Mouse (Mus musculus): Measurements from ENCODE around the gene Gss.
"Not testable (repeated sequence)": the region's sequence is repeated elsewhere in the genome, so short reads cannot be mapped to it uniquely, and the experiment has no call there.

Gss gene

GRCm38 (mm10) chr2:155576656-155577055 is 16.0 kb downstream of the Gss start:
- DNase-seq (ENCODE audit: inconsistent age in 2 of 2, low spot score in 1 of 2), result no peak

DNA sequence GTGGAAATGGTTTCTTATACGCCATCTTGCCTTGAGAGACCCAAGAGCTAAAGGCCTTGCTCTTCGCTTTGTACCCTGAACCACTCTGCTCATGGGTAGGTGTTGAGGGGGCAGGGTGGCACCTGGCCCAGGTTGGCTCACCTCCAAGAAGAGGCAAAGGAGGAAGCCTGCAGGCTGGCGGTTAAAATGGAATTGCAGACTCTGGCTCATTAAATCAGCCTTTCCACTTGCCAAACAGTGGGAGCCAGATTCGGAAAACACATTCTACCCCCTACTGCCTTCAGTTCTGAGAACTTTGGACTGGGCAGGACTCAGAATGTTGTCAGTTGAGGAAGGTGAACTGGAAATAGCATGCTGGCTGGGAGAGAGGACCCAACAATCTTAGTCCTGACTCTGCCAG is 17.9 kb downstream of the Gss start:
- no peak for DNase-seq (ENCODE audit: inconsistent age in 2 of 2, low spot score in 1 of 2)

GRCm38 (mm10) chr2:155573996-155574395 is 18.6 kb downstream of the Gss start:
- DNase-seq (ENCODE audit: inconsistent age in 2 of 2, low spot score in 1 of 2), result no peak

DNA sequence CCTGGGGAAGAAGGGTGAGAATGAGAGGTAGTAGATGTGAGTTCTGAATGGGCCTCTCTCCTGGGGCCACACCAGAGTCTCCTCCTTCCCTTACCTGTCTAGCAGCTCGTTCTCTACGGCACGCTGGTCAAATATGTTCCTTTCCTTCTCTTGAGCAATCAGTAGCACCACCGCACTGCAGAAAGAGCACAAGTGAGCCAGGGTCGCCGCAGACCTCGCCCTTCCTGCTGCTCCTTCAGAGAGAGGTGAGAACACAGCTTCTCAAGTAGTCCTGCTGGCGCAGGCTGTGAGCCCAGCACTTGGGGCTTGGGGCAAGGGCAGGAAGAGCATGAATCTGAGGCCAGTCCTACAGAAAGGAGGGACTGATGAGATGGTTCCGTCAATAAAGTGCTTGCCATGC is 19.6 kb downstream of the Gss start:
- DNase-seq (ENCODE audit: inconsistent age in 2 of 2, low spot score in 1 of 2), result no peak

DNA sequence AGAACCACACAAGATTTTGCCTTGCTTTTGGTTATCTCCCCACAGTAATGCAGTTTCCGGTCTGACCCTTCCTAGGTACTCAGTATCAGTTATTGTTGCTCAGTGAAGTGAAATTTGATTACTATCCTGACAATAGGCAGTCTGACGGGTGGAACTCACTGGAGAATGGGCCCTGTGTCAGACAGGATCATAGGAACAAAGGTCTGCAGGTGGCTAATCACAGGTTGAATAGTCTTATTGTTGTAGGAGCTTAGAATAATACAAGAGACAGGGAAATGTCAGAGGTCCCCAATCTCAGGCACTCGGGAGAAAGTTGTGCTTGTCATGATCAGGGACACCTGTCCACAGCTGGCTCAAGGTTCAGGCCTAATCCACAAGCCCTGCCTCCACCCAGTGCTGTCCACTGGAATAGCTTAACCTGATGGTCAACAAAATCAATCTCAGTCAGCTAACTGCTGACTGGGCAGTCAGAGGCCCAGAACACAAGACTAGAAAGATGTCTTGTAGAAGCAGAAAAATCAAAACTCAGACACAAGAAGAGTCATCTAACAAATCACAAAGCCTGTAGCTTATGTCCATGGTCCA is 23.3 kb downstream of the Gss start:
- DNase-seq (ENCODE audit: inconsistent age in 2 of 2, low spot score in 1 of 2), result no peak

- DNase-seq (ENCODE audit: inconsistent age in 2 of 2, low spot score in 1 of 2), result no peak
Measured at GRCm38 (mm10) chr2:155567751-155568150, 24.9 kb downstream of the Gss start.

- DNase-seq (ENCODE audit: inconsistent age in 2 of 2, low spot score in 1 of 2), result no peak
Measured at GRCm38 (mm10) chr2:155562934-155563333, 29.7 kb downstream of the Gss start.

GRCm38 (mm10) chr2:155562209-155562608 is 30.4 kb downstream of the Gss start:
- DNase-seq (ENCODE audit: inconsistent age in 2 of 2, low spot score in 1 of 2), result no peak

DNA sequence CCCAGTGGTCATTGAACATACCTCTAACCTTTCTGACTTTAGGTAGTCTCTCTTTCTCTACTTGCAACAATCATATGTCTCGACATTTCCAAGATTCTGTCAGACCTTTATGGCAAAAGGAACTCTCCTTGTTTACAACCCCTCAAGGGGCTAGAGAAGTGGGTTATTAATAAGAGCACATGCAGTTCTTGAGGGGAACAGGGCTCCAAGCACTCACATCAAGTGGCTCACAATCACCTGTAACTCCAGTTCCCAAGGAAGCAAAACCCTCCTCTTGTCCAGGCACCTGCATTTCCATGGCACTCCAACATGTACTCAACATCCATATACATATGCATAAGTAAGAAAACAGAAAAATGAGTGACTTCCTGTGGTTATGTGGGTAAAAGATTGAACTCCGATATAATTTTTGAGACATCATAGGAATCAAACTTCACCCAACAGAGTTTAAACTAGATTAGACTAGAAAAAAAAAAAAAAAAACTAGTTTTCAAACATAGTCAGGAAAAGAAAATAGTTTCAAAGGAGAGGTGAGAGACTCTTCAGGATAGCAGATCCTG is 38.1 kb downstream of the Gss start:
- no peak for DNase-seq (ENCODE audit: inconsistent age in 2 of 2, low spot score in 1 of 2)

DNA sequence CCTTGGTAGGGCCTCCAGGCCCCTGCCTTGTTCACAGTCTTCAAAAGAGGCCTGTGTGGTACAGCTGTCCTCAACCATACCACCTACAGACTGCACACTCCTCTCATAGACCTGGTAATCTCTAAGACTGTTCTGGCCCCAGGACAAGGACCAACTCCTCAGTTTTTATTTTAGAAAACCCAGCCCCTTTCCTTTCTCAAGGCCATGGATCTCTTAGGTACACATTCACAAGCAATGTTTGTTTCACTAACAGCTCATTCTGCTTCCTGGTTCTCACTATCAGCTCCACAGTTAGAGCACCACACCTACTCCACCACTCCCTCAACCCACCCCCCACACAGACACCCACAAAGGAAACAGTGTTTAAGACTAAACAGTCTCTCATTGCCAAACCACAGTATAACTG is 39.7 kb downstream of the Gss start:
- no peak for DNase-seq (ENCODE audit: inconsistent age in 2 of 2, low spot score in 1 of 2)

DNA sequence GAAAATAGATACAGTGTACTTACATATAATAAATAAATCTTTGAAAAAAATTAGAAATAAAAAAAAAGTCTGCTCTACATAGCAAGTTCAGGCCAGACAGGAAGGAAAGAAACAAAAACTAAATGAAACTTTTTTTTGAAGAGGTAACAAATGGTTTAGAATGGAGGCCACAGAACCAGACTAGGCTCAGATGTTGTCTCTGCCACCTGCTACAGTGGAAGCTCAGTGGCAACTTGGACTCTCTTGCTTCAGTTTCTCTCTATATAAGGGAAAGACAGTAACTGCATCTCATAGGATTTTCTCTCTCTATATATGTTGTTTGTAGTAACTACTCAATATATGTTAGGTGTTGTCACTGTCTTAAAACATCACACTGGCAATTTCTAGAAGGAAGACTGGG is 40.3 kb downstream of the Gss start:
- no peak for DNase-seq (ENCODE audit: inconsistent age in 2 of 2, low spot score in 1 of 2)

GRCm38 (mm10) chr2:155546955-155547354 is 45.7 kb downstream of the Gss start:
- no peak for DNase-seq (ENCODE audit: inconsistent age in 2 of 2, low spot score in 1 of 2)

DNA sequence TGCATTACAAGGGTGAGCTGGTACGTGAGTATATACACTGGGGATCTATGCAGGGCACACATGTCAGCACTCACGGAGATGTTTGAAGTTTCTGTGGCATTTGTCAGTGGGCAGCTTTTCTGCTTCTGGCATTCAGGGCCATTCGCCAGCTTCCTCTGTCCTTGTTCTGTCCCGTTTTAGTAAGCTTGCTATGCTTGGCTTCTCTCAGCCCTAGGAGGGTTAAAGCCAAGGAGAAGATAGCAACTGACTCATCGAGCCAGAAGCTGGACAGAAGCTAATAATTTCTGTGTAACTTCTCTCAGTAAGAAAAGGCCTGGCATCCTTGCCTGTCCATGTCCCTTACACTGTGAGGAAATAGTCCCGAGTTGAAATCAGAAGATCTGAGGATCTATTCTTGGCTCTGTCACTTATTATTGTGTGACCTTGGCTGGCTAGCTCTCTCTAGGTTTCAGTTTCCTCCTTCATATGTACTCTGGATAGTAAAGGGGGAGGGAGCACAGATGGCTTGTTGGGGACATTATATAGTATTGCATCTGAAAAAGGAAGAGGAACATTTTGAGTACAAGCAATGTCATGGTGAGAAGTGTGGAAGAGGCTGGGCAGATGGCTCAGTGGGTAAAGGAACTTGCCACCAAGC is 51.7 kb downstream of the Gss start:
- DNase-seq (ENCODE audit: inconsistent age in 2 of 2, low spot score in 1 of 2), result peak; percentile 84 to 92

- no peak for DNase-seq (ENCODE audit: inconsistent age in 2 of 2, low spot score in 1 of 2)
Measured at GRCm38 (mm10) chr2:155539696-155540095, 52.9 kb downstream of the Gss start.

GRCm38 (mm10) chr2:155538463-155539057 is 54.0 kb downstream of the Gss start:
- not testable (repeated sequence) for DNase-seq (ENCODE audit: inconsistent age in 2 of 2, low spot score in 1 of 2)

DNA sequence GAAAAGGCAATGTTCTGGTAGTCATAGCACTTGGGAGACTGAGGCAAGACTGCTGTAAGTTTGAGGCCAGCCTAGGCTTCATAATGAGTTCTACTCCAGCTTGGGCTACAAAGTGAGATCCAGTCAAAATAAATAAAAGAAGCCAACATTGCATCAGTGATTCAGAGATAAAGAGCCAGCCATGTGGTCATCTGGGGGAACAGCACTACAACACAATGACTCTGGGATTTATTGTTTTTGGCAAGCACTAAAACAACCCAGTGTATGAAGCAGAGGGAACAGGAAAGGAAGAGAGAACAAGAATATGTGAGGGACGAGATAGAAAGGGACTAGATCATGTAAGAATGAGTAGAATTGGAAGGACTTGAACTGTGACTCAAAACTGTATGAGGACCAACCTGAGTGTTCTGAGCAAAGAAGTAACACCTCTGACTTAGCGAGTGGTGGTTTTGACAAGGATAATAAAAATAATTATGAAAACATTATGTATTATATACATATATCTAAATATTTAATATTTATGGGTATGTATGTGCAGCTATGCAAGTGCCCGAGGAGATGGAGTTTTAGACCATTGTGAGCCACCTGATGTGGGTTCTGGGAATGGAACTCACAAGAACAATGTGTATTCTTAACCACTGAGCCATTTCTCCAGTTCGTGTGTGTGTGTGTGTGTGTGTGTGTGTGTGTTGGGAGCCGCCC is 54.7 kb downstream of the Gss start:
- peak in 1 of 2 experiments; percentile 74 for DNase-seq (ENCODE audit: inconsistent age in 2 of 2, low spot score in 1 of 2)

GRCm38 (mm10) chr2:155536292-155536691 is 56.3 kb downstream of the Gss start:
- DNase-seq (ENCODE audit: inconsistent age in 2 of 2, low spot score in 1 of 2), result no peak

DNA sequence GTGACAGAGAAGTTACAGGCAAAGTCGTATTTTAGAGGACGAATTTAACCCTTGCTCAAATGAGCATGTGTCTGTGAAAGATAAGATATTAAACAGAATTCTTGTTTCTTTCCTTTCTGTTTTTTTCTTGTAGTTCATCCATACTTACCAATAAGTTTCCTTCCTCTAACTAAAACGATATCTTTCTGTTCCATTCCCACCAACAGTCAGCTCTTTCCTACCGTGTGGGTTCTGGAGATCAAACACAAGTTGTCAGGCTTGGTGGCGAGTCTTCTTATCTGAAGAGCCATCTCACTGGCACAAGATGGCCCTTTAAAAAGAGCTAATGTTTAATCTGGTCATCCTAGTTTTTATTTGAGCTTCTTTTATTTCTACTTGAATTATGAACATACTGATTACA is 65.2 kb downstream of the Gss start:
- DNase-seq (ENCODE audit: inconsistent age in 2 of 2, low spot score in 1 of 2), result no peak

DNA sequence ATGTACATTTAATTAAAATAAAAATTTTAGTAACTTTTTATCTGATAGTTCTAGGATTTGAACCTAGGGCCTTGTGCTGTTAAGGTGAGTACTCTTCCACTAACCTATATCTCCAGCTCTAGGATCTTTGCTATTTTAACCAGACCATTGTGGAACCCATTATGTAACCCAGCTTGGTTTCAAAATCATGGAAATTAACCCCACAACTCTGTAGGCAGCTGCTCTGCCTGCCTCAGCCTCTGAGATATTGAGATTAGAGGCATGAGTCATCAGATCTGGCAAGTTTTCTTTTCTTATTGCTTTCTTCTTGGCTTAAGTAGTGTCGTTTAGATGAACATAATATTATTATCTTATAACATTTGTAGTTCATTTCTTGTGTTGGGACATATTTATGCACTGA is 68.2 kb downstream of the Gss start:
- DNase-seq (ENCODE audit: inconsistent age in 2 of 2, low spot score in 1 of 2), result peak in 1 of 2 experiments; percentile 47

DNA sequence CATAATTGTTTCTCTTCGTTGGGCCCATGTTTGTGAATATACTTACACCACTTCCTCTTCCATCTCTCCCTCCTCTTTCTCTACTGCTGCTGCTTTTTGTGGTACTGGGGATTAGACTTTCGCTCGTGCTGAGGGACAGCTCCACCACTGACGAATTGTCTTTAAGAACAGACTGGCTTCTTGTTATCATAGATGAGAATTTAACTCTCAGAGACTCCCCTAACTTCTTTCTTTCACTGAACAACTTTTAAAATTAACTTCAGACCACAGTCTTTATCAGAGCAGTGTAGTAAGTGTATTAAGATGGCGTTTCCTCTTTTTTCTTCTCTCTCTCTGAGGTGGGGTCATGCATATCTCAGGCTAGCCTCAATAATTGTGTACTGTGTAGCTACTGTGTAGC is 68.9 kb downstream of the Gss start:
- DNase-seq (ENCODE audit: inconsistent age in 2 of 2, low spot score in 1 of 2), result no peak

GRCm38 (mm10) chr2:155518531-155519270 is 73.9 kb downstream of the Gss start:
- DNase-seq (ENCODE audit: inconsistent age in 2 of 2, low spot score in 1 of 2), result peak; percentile 34 to 58

Data from adrenal gland, adult (tissue).